Mouse (Mus musculus) heart, embryonic 14.5 days (tissue): ENCODE data around the gene Pnpla1. TPM values are rescaled to one million over a fixed set of nuclear protein-coding genes. Genes with fewer than 3 reads are reported as not detected.

Source experiments
- ATAC-seq: fragments of 200-750 bp; cut with Nextera tagmentation; 2 replicates; pipeline ENCODE4 v1.8.0; 2017; ENCODE audit warnings: low read depth, moderate TSS enrichment; ENCODE audit not compliant: insufficient number of reproducible peaks, insufficient read depth, low FRiP score
- H3K27ac ChIP-seq, 2 experiments: fragments of 200-500 bp in 1 of 2; fragments of 300-500 bp in 1 of 2; sonication (generic) in 1 of 2; replicated peaks in 1 of 2; 2 replicates each; pipeline ENCODE4 v1.5.1; 2012 to 2014; ENCODE audit warnings: low read depth in 2 of 2, low read length in 2 of 2, control low read depth in 1 of 2, mild to moderate bottlenecking in 1 of 2, mixed read lengths in 1 of 2; ENCODE audit not compliant: control insufficient read depth in 1 of 2, insufficient read depth in 1 of 2
- H3K27me3 ChIP-seq: fragments of 300-500 bp; sonication (generic); 2 replicates; pipeline ENCODE4 v1.6.1; 2014; ENCODE audit warnings: mild to moderate bottlenecking, low read length, control low read depth; ENCODE audit not compliant: control insufficient read depth, insufficient read depth
- H3K36me3 ChIP-seq: fragments of 300-500 bp; sonication (generic); 2 replicates; pipeline ENCODE4 v1.6.1; 2014; ENCODE audit warnings: mild to moderate bottlenecking, control low read depth, low read length, mixed read lengths; ENCODE audit not compliant: control insufficient read depth, insufficient read depth
- H3K4me1 ChIP-seq, 2 experiments: fragments of 200-500 bp in 1 of 2; fragments of 300-500 bp in 1 of 2; sonication (generic) in 1 of 2; 2 replicates each; pipeline ENCODE4 v1.6.1; 2012 to 2014; ENCODE audit warnings: low read length in 2 of 2, control low read depth in 1 of 2, mixed read lengths in 1 of 2; ENCODE audit not compliant: control insufficient read depth in 2 of 2, insufficient read depth in 2 of 2
- H3K4me2 ChIP-seq: fragments of 300-500 bp; sonication (generic); 2 replicates; pipeline ENCODE4 v1.6.1; 2014; ENCODE audit warnings: mild to moderate bottlenecking, low read length
- H3K4me3 ChIP-seq, 2 experiments: fragments of 200-500 bp in 1 of 2; fragments of 300-500 bp in 1 of 2; sonication (generic) in 1 of 2; 2 replicates each; pipeline ENCODE4 v1.5.1; 2012 to 2014; ENCODE audit warnings: low read length in 2 of 2, mild to moderate bottlenecking in 2 of 2, control low read depth in 1 of 2, low read depth in 1 of 2, moderate library complexity in 1 of 2; ENCODE audit not compliant: control insufficient read depth in 1 of 2, insufficient read depth in 1 of 2
- H3K9ac ChIP-seq: fragments of 300-500 bp; sonication (generic); 2 replicates; pipeline ENCODE4 v1.6.1; 2014; ENCODE audit warnings: mild to moderate bottlenecking, low read length
- H3K9me3 ChIP-seq: fragments of 300-500 bp; sonication (generic); 2 replicates; pipeline ENCODE4 v1.6.1; 2016; ENCODE audit warnings: low read length, control low read depth; ENCODE audit not compliant: control insufficient read depth
- whole genome bisulfite sequencing: fragments of 180-500 bp; shearing (Covaris S2); extraction: QIAGEN DNeasy Blood & Tissue Kit; methylation state at CpG from one replicate; pipeline ENCODE4 v1.1.7; 2014; 5-methylcytosine and 5-hydroxymethylcytosine counted together
- polyA plus RNA-seq: library from polyadenylated mRNA; unstranded; fragments of >200 nt; fragmentation: Nextera tagmentation; extraction: Ambion mirVana; gene quantifications from 2 replicates; pipeline ENCODE4 v1.2.1, GENCODE M21; 2014

Gene Pnpla1
- polyA plus RNA-seq, 1 experiment from 2014 or later, result not detected

DNA sequence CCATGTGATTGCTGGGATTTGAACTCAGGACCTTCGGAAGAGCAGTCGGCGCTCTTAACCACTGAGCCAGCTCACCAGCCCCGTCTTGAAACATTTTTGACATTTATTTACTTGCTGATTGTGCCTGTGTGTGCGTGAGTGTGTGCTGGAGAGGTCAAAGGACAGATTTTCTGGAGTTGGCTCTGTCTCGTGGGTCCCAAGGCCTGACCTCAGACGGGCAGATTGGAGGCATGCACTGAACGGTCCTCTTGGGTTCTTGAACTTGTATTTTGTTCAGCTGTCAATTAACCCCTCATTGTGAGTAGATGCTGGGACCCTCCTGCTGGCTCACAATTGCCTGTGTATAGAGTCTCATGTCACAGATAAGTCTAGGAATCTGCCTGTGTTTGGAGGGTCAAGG, 28.1 kb downstream of the Pnpla1 start:
- H3K9me3 ChIP-seq, result 0 out of 2 replicates have a peak, but pooled peaks cover 4% of the 10 kb centered on the region
- no peak for ATAC-seq
- H3K4me3 ChIP-seq, result no peak overlapping the region
- peaks cover 3% of the 10 kb centered on the region; the same call in 1 of the 2 replicates for H3K27me3 ChIP-seq
- H3K4me1 ChIP-seq, result no peaks in the 10 kb centered on the region
- no peak overlapping the region for H3K27ac ChIP-seq
- H3K4me2 ChIP-seq, result no peak overlapping the region
- 83% methylated on average over 8 of the region's 8 CpGs for WGBS
- H3K36me3 ChIP-seq, result no peaks in the 10 kb centered on the region
- no peak overlapping the region for H3K9ac ChIP-seq

DNA sequence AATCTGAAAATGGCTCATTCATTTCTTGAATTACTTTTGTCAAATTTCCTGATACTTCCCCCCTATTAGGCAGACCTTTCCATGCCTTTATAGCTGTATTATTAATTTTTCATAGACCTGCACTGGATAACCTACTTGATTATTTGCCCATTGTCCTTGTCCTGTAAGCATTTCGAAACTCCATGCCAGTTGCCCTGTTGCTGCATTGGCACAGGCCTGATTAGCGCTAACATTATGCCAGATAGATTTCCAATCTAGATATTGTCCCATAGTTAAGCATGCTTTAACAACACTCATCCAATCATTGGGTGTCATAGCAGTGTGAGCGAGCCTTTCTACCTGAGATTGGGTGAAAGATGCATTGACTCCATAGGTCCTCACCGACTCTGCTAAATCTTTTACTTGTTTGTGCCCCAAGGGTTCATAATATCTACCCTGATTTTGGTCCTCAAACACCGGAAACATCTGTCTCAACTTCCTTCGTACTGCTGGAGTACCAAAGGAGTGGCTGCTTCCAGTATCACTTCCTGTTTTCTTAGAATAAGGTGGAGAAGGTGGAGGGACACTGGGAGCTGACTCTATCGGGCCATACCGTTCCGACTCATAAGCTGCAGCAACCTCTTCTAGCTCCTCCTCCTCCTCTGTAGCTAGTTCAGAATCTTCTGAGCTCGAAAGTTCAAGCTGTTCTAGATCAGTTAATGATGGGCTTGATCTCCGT, 36.0 kb downstream of the Pnpla1 start:
- Histone ChIP-seq H3K36me3 (no peaks in the 10 kb centered on the region), H3K4me1 (no peaks in the 10 kb centered on the region), H3K27me3 (no peaks in the 10 kb centered on the region), H3K4me2 (no peak overlapping the region), H3K9ac (no peak overlapping the region), H3K9me3 (no peaks in the 10 kb centered on the region), H3K27ac (no peak overlapping the region), H3K4me3 (no peak overlapping the region)
- 76% methylated on average over 11 of the region's 11 CpGs for WGBS
- no peak for ATAC-seq

DNA sequence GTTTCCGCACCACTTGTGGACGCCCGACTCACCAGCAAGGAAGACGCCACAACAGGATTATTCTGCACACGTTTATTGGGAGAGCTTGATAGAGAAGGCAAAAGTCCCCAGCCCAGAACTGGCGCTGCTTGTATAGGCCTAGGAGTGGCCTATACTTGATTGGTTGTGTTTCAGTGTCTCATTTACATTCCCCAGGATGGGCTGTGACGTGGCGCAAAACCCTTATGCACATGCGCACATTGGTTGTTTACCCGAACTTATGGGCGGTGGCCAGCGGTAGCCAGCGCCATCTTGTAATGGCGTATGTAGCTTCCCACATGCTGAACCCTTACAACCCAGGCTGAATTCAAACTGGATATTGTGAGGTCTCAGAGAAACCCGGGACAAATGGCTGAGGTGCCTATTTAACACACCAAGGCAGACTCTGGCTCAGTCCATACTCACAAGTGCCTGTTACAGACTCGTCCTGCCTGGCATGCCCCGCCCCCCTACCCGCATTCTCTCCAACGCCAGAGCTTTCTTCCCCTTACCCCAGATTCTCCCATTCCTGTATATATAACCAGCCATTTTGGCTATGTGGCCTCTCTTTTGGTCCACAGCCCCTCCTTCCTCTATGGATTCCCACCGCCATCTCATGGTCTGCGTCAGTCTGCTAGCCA, 37.1 kb downstream of the Pnpla1 start:
- no peak overlapping the region for H3K27ac ChIP-seq
- no peak overlapping the region for H3K4me3 ChIP-seq
- no peaks in the 10 kb centered on the region for H3K36me3 ChIP-seq
- no peaks in the 10 kb centered on the region for H3K27me3 ChIP-seq
- no peaks in the 10 kb centered on the region for H3K4me1 ChIP-seq
- WGBS, result 93% methylated on average over 21 of the region's 21 CpGs
- no peak overlapping the region for H3K4me2 ChIP-seq
- ATAC-seq, result no peak
- no peaks in the 10 kb centered on the region for H3K9me3 ChIP-seq
- H3K9ac ChIP-seq, result no peak overlapping the region

DNA sequence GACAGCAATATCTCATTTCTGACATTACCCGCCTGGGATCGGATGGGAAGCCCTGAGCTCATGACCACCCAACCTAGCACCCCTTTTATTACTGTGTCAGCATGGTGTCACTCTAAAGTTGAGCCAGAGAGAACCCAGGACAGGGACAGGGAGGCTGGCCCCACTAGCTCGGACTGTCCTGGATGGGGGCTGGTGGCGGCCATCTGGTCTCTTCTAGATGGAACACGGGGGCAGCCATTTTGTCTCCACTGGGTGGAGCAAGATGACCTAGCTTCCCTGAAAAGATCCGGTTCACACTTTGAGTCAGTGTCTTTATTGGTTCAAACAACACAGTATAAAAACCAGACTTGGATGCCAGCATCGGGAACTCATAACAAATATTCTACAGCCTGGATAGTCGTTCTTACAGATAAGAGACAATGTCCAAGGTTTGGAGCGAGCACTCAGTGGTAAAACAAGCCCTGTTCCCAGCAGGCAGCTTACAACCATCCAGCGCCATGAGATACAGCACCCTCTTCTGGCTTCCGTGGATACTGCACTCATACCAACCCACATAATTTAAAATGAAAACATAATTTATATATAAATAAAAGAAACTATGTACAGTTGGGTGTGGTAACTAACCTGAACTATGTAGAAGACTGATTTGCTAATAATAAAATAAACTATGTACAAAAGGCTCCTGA, 38.0 kb downstream of the Pnpla1 start:
- no peaks in the 10 kb centered on the region for H3K27me3 ChIP-seq
- 90% methylated on average over 11 of the region's 11 CpGs for WGBS
- no peak for ATAC-seq

DNA sequence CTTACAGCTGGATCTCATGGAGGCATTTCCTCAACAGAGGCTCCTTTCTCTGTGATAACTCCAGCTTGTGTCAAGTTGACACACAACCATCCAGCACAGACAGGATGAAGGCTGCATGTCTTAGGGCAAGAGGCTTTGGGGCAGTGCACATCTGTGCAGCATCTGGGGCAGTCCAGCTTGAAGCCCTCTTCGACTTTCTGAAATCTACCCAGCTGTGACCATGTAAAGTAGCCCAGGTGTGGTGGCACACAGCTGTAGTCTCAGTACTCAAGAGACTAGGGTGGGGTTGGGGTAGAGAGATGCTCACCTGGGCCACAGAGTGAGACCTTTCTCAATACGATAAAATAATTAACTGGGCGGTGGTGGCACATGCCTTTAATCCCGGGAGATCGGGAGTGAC, 39.6 kb downstream of the Pnpla1 start:
- Histone ChIP-seq H3K9me3 (no peaks in the 10 kb centered on the region), H3K4me1 (no peaks in the 10 kb centered on the region), H3K4me2 (no peak overlapping the region), H3K9ac (no peak overlapping the region), H3K36me3 (no peaks in the 10 kb centered on the region), H3K4me3 (no peak overlapping the region), H3K27ac (no peak overlapping the region), H3K27me3 (no peaks in the 10 kb centered on the region)
- 87% methylated on average over 5 of the region's 5 CpGs for WGBS
- no peak for ATAC-seq

More for the DNA sequence above, 38.0 kb downstream of the Pnpla1 start:
- no peak overlapping the region for H3K4me2 ChIP-seq
- H3K27ac ChIP-seq, result no peak overlapping the region
- no peaks in the 10 kb centered on the region for H3K36me3 ChIP-seq
- no peaks in the 10 kb centered on the region for H3K4me1 ChIP-seq
- no peak overlapping the region for H3K9ac ChIP-seq
- H3K4me3 ChIP-seq, result no peak overlapping the region
- H3K9me3 ChIP-seq, result no peaks in the 10 kb centered on the region

DNA sequence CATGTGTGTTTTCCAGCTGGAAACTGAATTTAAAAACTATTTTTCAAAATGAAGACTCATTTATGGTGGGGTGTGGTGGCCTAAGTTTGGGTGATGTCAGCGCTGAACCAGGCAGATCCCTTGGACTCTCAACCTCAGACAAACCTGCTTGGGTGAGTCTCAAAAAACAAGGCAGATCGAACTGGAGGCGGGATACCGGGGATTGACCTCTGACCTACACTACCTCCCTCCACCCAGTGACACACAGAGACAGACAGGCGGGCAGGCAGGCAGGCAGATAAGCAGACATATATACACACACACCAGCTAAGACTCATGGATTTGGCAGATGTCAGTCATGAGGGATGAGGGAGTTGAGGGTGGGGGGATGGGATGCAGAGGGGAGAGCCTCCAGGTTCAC, 40.0 kb downstream of the Pnpla1 start:
- ATAC-seq, result no peak
- Histone ChIP-seq H3K9ac (no peak overlapping the region), H3K36me3 (no peaks in the 10 kb centered on the region), H3K4me3 (no peak overlapping the region), H3K9me3 (no peaks in the 10 kb centered on the region), H3K27ac (no peak overlapping the region), H3K27me3 (no peaks in the 10 kb centered on the region), H3K4me1 (no peaks in the 10 kb centered on the region), H3K4me2 (no peak overlapping the region)
- WGBS, result 71% methylated on average over 5 of the region's 5 CpGs

DNA sequence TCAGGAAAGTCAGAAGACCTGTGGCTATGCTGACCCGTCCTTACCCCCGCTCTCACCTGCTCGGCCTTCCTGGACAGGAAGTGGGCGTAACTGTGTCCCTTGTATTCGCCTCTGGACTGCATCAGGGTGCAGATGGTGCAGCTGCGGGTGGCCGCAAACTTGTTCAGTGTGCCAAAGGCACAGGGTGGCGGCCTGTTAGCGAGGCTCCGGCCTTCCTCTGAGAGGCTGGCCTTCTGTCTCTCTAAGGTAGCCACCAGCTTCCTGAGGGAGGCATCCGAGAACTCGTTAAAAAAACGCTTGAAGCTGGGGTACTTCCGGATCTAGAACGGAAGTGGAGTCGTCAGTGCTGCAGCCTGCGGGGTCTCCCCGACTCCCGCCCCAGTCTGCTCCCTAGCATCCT, 41.2 kb downstream of the Pnpla1 start:
- Histone ChIP-seq H3K9me3 (no peaks in the 10 kb centered on the region), H3K9ac (no peak overlapping the region), H3K36me3 (no peaks in the 10 kb centered on the region), H3K4me3 (no peak overlapping the region), H3K4me2 (no peak overlapping the region), H3K27ac (no peak overlapping the region), H3K27me3 (no peaks in the 10 kb centered on the region), H3K4me1 (no peaks in the 10 kb centered on the region; a peak in 1 of 4 replicates)
- WGBS, result 72% methylated on average over 19 of the region's 19 CpGs
- ATAC-seq, result no peak
